Mouse (Mus musculus): ENCODE measurements around the gene Rimklb.

- TF ChIP-seq CTCF (IDR thresholded peaks at IDR 0.05; ENCODE audit: low read depth, low read length) (no peak), POLR2A (IDR thresholded peaks at IDR 0.05; ENCODE audit: extremely low read depth, insufficient read depth, low read length) (no peak)
Observed at GRCm38 (mm10) chr6:122445215-122445614, 53.3 kb downstream of the Rimklb start.

Data from liver, adult 2 months (tissue).